16 mouse cellular contexts compared by ENCODE assay signal in genomic region chr4:141609538-141609937, GRCm38 (mm10). TPM values are rescaled to one million over a fixed set of nuclear protein-coding genes. Genes with fewer than 3 reads are reported as not detected.
DNase-seq lines count a peak whose midpoint lies in the region; ATAC-seq lines count a peak whose summit lies in the region.
"Had no signal": no experiment of that assay in that cellular context is flagged by ENCODE, and none has a peak within 500 bp of the region (broad histone marks: within the 10 kb centered on the region; RNA-seq: fewer than 3 reads in every experiment).

No protein-coding gene starts in this region.

- H3K4me3 ChIP-seq in liver, embryonic 11.5 days (ENCODE audit: low read depth, low read length), result no peak overlapping the region
- H3K4me3 ChIP-seq: embryonic facial prominence, embryonic 15.5 days; intestine, embryonic 15.5 days; liver, embryonic 12.5 days had no signal

- 76% methylated on average over 6 of the region's 6 CpGs for WGBS in liver, embryonic 11.5 days

- intact Hi-C loops in heart, postnatal 10 days (cut with DNase I), result no loop called here

- H3K4me2 ChIP-seq in liver, embryonic 11.5 days, result no peak overlapping the region
- H3K4me2 ChIP-seq: embryonic facial prominence, embryonic 15.5 days; intestine, embryonic 15.5 days; liver, embryonic 12.5 days had no signal

- H3K27ac ChIP-seq in liver, embryonic 11.5 days (ENCODE audit: low read depth, low read length), result no peak overlapping the region
- H3K27ac ChIP-seq: embryonic facial prominence, embryonic 15.5 days; intestine, embryonic 15.5 days; liver, embryonic 12.5 days had no signal

- no peaks in the 10 kb centered on the region for H3K36me3 ChIP-seq in liver, embryonic 11.5 days (ENCODE audit: control insufficient read depth, insufficient read depth, low read length)
- H3K36me3 ChIP-seq: embryonic facial prominence, embryonic 15.5 days; intestine, embryonic 15.5 days; liver, embryonic 12.5 days had no signal

- no peaks in the 10 kb centered on the region for H3K9me3 ChIP-seq in liver, embryonic 11.5 days (ENCODE audit: control insufficient read depth, low read length)
- H3K9me3 ChIP-seq: embryonic facial prominence, embryonic 15.5 days; intestine, embryonic 15.5 days; liver, embryonic 12.5 days had no signal

- no peaks in the 10 kb centered on the region for H3K27me3 ChIP-seq in liver, embryonic 11.5 days (replicated peaks; ENCODE audit: control insufficient read depth, insufficient read depth, low read length)
- H3K27me3 ChIP-seq: embryonic facial prominence, embryonic 15.5 days; intestine, embryonic 15.5 days had no signal

- H3K4me1 ChIP-seq in liver, embryonic 11.5 days (replicated peaks; ENCODE audit: control insufficient read depth, insufficient read depth, low read length), result no peaks in the 10 kb centered on the region
- H3K4me1 ChIP-seq: liver, embryonic 12.5 days had no signal

- ATAC-seq in liver, embryonic 11.5 days (replicated peaks; ENCODE audit: low FRiP score), result no peak
- ATAC-seq in frontal cortex, adult (ENCODE audit: low TSS enrichment), result no peak
- no peak for ATAC-seq in megakaryocyte progenitor cell, adult 5-6 weeks (replicated peaks; ENCODE audit: poor library complexity)
- ATAC-seq: intestine, embryonic 15.5 days; liver, embryonic 12.5 days had no signal

- DNase-seq in kidney, adult 18-20 months, result peak; percentile 21
- no peak for DNase-seq in kidney, adult 11 months
- peak; percentile 80 for DNase-seq in fibroblast of lung, adult 2 months (ENCODE audit: low read depth)
- peak; percentile 68 to 69 for DNase-seq in heart, postnatal 10 days
- DNase-seq in lung, postnatal 14 days, result peak; percentile 56
- DNase-seq in liver, embryonic 11.5 days (ENCODE audit: low spot score), result no peak
- DNase-seq: adrenal gland, adult 8-10 months; cerebellum, postnatal 25 days; spleen, adult 18-20 months had no signal

- no peak overlapping the region for H3K9ac ChIP-seq in liver, embryonic 11.5 days (ENCODE audit: low read depth, low read length)
- H3K9ac ChIP-seq: embryonic facial prominence, embryonic 15.5 days; intestine, embryonic 15.5 days; liver, embryonic 12.5 days had no signal

RNA-seq across cellular contexts. Expression of gene Fblim1, which starts 3.6 kb away (rescaled TPM):
- total RNA-seq in heart, postnatal 10 days (2021), result 100 to 1,000 TPM; 241 to 248 TPM
- polyA plus RNA-seq in liver, embryonic 11.5 days (2014; fragmentation: Nextera tagmentation; extraction: Ambion mirVana), result 15.4 and 17.0 TPM in 2 replicates
- not detected in 2 replicates for total RNA-seq in megakaryocyte progenitor cell, adult 5-6 weeks (2015)
- 0.07 TPM in 1 of 2 replicates, not detected in the other for total RNA-seq in megakaryocyte progenitor cell, adult 5-6 weeks (2017)

RNA-seq across cellular contexts. Expression of gene Tmem82, which starts 8.9 kb away (rescaled TPM):
- total RNA-seq in heart, postnatal 10 days (2021), result 10 to 100 TPM; 11.2 to 15.6 TPM
- 3.3 and 3.7 TPM in 2 replicates for polyA plus RNA-seq in liver, embryonic 11.5 days (2014; fragmentation: Nextera tagmentation; extraction: Ambion mirVana)
- total RNA-seq in megakaryocyte progenitor cell, adult 5-6 weeks (2015), result 0.10 and 0.76 TPM in 2 replicates
- 0.46 and 1.6 TPM in 2 replicates for total RNA-seq in megakaryocyte progenitor cell, adult 5-6 weeks (2017)
- polyA plus RNA-seq: C2C12 had no signal

RNA-seq across cellular contexts. Expression of gene Slc25a34, which starts 14.1 kb away (rescaled TPM):
- total RNA-seq in heart, postnatal 10 days (2021), result 10 to 100 TPM; 81.1 to 84.5 TPM
- not detected in 2 replicates for polyA plus RNA-seq in liver, embryonic 11.5 days (2014; fragmentation: Nextera tagmentation; extraction: Ambion mirVana)
- total RNA-seq in megakaryocyte progenitor cell, adult 5-6 weeks (2015), result not detected in 2 replicates
- not detected in 2 replicates for total RNA-seq in megakaryocyte progenitor cell, adult 5-6 weeks (2017)
- total RNA-seq: hematopoietic stem cell, adult 5-6 weeks had no signal
- polyA plus RNA-seq: liver, embryonic 12.5 days had no signal

RNA-seq across cellular contexts. Expression of gene Plekhm2, which starts 55.2 kb away (rescaled TPM):
- total RNA-seq in heart, postnatal 10 days (2021), result 10 to 100 TPM; 81.0 to 83.1 TPM
- polyA plus RNA-seq in liver, embryonic 11.5 days (2014; fragmentation: Nextera tagmentation; extraction: Ambion mirVana), result 2.1 and 3.4 TPM in 2 replicates
- total RNA-seq in megakaryocyte progenitor cell, adult 5-6 weeks (2015), result 7.2 and 12.8 TPM in 2 replicates
- total RNA-seq in megakaryocyte progenitor cell, adult 5-6 weeks (2017), result 9.8 and 11.0 TPM in 2 replicates

Comparison
In these comparisons a context has a peak if more than half of its experiments do, and no peak if none do; other contexts are left out.
1. DNase-seq: peak in kidney, adult 18-20 months (single experiment), fibroblast of lung, adult 2 months (single experiment), heart, postnatal 10 days (2 of 2) and lung, postnatal 14 days (single experiment); none in kidney, adult 11 months (single experiment) and liver, embryonic 11.5 days (single experiment).
2. RNA of gene Fblim1, which starts 3.6 kb away (total RNA-seq): 241 to 248 TPM in heart, postnatal 10 days; 0.07 TPM in megakaryocyte progenitor cell, adult 5-6 weeks; every median in the first group is over 100 times any median in the second.
3. RNA of gene Tmem82, which starts 8.9 kb away (total RNA-seq): 11.2 to 15.6 TPM in heart, postnatal 10 days; 0.10 to 1.6 TPM in megakaryocyte progenitor cell, adult 5-6 weeks; every median in the first group is over 4 times any median in the second.
4. RNA of gene Slc25a34, which starts 14.1 kb away (total RNA-seq): 81.1 to 84.5 TPM in heart, postnatal 10 days; not detected in megakaryocyte progenitor cell, adult 5-6 weeks; every median in the first group is over 10 times any median in the second.